Mouse (Mus musculus) gastrocnemius, adult 2 months (tissue): ENCODE results near the gene Olfr547. TPM values are rescaled to one million over a fixed set of nuclear protein-coding genes. Genes with fewer than 3 reads are reported as not detected.
A peak's percentile ranks its signal among the peaks of the same experiment; 100 is the strongest.

Source experiments
- DNase-seq: peaks from one replicate; pipeline ENCODE4 v3.0.0; 2022
- H3K27ac ChIP-seq: fragments of 200-600 bp; 2 replicates; pipeline ENCODE4 v1.8.1; 2022; ENCODE audit warnings: mild to moderate bottlenecking
- H3K4me3 ChIP-seq: fragments of 200-600 bp; 2 replicates; pipeline ENCODE4 v1.8.1; 2022; ENCODE audit warnings: mild to moderate bottlenecking, moderate library complexity
- CTCF ChIP-seq: fragments of 200-600 bp; IDR thresholded peaks from 2 replicates; pipeline ENCODE4 v1.8.1; 2022; ENCODE audit warnings: antibody characterized with exemption, mild to moderate bottlenecking, moderate library complexity
- intact Hi-C: fragments of 180-260 bp; cut with DNase I; formaldehyde crosslinking; loops from one replicate; pipeline ENCODE4 v1.15.1; 2025
- total RNA-seq, 2 experiments: library from RNA; stranded (reverse); gene quantifications; 2 replicates each; pipeline ENCODE4 v1.2.3; 2021

The Olfr547 gene
- total RNA-seq, 2 experiments from 2014 or later, result not detected

DNA sequence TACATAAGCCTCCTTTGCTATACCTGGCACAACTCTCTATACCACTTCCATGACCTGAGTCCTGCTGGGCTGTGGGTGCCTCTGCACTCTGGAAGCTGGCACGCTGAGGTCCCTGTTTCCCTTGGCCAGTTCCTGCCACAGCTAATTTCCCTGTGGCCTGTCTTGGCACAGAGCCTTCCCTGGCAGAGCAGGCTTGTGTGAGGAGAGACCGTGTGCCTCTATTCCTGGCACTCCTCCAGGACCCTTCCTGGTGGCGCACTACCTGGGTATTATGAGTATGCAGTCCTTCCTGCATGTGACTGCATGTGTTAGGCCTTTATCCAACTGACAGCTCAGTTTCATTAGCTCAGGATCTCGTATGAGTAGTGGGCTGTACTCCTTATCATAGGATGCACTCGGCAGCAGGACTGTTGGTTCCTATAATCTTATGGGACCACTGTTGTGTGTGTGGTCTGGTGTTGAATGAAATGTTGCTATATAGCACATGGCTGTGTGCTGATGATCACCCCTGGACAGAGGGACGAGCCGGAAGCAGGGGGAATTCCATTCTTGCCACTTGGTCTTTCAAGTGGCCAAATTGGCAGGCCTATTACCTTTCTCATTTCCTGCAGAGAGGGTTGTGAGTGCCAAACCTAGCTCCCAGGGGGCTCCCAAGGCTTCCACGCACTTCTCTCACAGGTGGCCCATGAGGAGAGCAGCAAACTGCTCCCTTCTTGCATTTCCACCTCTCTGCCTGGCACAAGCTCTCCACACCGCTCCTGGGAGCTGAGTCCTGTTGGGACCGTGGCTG lies 18.1 kb upstream of the Olfr547 start:
- TF ChIP-seq CTCF, result no peak
- Histone ChIP-seq H3K4me3 (no peak overlapping the region), H3K27ac (no peak overlapping the region)
- DNase-seq, result no peak
- intact Hi-C loops, result no loop called here

- DNase-seq, result no peak
- intact Hi-C loops, result no loop called here
- no peak overlapping the region for H3K4me3 ChIP-seq
- no peak overlapping the region for H3K27ac ChIP-seq
- no peak for TF ChIP-seq CTCF
Measured at GRCm38 (mm10) chr7:102517051-102517335, 17.6 kb upstream of the Olfr547 start.

GRCm38 (mm10) chr7:102529052-102529451 lies 5.5 kb upstream of the Olfr547 start:
- no peak for TF ChIP-seq CTCF
- H3K27ac ChIP-seq, result no peak overlapping the region
- no peak for DNase-seq
- intact Hi-C loops, result no loop called here
- no peak overlapping the region for H3K4me3 ChIP-seq

GRCm38 (mm10) chr7:102540596-102540995 lies 6.0 kb downstream of the Olfr547 start, which contains the start of gene Olfr548-ps1:
Gene Olfr548-ps1, plus strand, starts transcription at chr7:102540896.
- Histone ChIP-seq H3K27ac (no peak within 1 kb of the TSS), H3K4me3 (no peak within 1 kb of the TSS)
- intact Hi-C loops, result no loop called here
- DNase-seq, result no peak
- no peak for TF ChIP-seq CTCF

DNA sequence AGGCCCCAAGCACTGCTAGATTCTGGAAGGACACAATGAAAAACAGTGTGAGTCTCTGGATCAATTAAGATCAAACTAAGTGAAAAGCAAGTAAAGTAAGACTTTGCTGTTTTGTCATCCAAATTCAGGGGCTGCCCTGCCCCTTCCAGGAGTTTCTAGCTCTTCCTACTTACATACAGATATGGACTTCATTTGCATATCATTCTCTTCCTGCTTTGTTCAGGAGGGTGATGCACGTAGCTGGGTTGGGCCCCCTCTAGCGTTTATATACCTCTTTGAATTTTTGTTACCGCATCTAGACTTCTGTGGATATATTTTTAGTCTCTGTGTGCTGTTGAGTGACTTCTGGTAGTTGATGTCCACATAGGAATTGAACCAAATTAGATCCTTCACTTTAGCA lies 6.7 kb downstream of the Olfr547 start:
- TF ChIP-seq CTCF, result no peak
- DNase-seq, result no peak
- H3K4me3 ChIP-seq, result no peak overlapping the region
- intact Hi-C loops, result no loop called here
- no peak overlapping the region for H3K27ac ChIP-seq

DNA sequence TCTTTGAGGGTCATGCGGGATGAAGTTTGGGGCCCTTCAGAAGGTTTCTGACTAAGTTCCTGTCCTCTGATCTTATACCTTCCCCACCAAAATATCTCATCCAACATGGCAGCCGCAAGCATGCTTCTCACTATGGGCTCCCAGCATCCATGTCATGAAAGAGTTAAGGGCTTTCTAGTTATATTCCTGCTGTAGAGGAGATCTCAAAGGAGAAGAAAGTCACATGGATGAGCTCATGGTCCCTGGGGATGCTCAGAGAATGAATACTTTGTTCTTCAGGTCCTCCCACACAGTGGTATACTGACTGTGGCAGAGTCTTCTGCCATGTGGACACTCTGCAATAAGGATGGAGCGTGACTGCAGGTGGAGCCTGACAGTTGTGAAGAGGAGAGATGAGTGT lies 15.0 kb downstream of the Olfr547 start, which contains the start of gene Olfr549:
Gene Olfr549, plus strand, starts transcription at position 301 of the 400 bp plus-strand sequence.
- intact Hi-C loops, result no loop called here
- no peak for DNase-seq
- TF ChIP-seq CTCF, result no peak
- Histone ChIP-seq H3K27ac (no peak within 1 kb of the TSS), H3K4me3 (no peak within 1 kb of the TSS)

DNA sequence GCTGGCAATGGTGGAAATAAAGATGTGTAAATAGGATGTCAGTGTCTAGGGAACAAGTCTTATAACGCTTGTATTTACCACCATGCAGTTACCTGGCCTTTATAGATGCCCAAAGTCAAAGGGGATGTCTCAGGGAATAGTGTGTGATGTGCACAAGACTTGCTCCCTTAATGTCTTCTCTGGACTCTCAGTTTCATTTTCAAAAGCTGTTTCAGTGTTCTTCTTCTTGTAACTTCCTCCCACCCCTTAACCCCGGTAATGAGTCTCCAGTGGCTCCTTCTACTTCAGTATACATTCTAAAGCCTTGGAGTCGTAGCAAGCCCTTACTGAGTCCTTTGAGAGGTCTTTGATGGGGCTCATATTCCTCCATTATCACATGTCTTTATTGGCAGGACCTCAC lies 18.7 kb downstream of the Olfr547 start:
- Histone ChIP-seq H3K4me3 (no peak overlapping the region), H3K27ac (no peak overlapping the region)
- intact Hi-C loops, result no loop called here
- TF ChIP-seq CTCF, result no peak
- DNase-seq, result no peak

- no peak for TF ChIP-seq CTCF
- Histone ChIP-seq H3K4me3 (peak within 1 kb of the TSS; percentile 82), H3K27ac (peak within 1 kb of the TSS; percentile 84)
- peak; percentile 91 for DNase-seq
- intact Hi-C loops, result loop anchor here (5.0 kb wide), 1 partner anchor 53 kb away; no protein-coding TSS in a partner anchor
Measured at GRCm38 (mm10) chr7:102564999-102565997, 30.7 kb downstream of the Olfr547 start, which contains the start of gene Trim21. Gene Trim21, minus strand, starts transcription at chr7:102565486.

GRCm38 (mm10) chr7:102566219-102566618 lies 31.7 kb downstream of the Olfr547 start:
- no peak overlapping the region for H3K4me3 ChIP-seq
- no peak overlapping the region for H3K27ac ChIP-seq
- intact Hi-C loops, result loop anchor here (5.0 kb wide), 1 partner anchor 54 kb away; no protein-coding TSS in a partner anchor
- DNase-seq, result no peak
- TF ChIP-seq CTCF, result no peak

DNA sequence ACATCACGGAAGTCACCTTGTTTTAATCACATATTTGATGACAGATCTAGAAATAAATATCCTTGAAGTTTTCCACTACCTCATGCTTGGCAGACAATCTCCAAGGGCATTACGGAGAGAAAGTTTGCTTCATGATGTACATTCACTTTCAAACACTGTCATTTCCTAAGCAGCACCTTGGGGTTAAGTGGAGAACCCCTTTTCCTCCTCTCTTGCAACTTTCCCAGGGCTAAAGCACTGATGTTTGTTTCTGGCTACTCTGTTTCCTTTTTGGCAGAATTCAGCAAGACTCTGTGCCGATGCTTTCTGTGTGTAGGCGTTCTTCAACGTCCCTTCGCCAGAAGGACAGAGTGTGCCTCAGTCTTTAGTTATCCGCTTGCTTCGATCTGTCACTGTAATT lies 36.6 kb downstream of the Olfr547 start, which contains the start of gene Olfr550:
Gene Olfr550, plus strand, starts transcription at position 301 of the 400 bp plus-strand sequence.
- no peak for DNase-seq
- Histone ChIP-seq H3K27ac (no peak within 1 kb of the TSS), H3K4me3 (no peak within 1 kb of the TSS)
- intact Hi-C loops, result no loop called here
- TF ChIP-seq CTCF, result no peak

- Histone ChIP-seq H3K27ac (no peak overlapping the region), H3K4me3 (no peak overlapping the region)
- intact Hi-C loops, result no loop called here
- TF ChIP-seq CTCF, result no peak
- DNase-seq, result no peak
Measured at GRCm38 (mm10) chr7:102573174-102573830, 38.8 kb downstream of the Olfr547 start.

DNA sequence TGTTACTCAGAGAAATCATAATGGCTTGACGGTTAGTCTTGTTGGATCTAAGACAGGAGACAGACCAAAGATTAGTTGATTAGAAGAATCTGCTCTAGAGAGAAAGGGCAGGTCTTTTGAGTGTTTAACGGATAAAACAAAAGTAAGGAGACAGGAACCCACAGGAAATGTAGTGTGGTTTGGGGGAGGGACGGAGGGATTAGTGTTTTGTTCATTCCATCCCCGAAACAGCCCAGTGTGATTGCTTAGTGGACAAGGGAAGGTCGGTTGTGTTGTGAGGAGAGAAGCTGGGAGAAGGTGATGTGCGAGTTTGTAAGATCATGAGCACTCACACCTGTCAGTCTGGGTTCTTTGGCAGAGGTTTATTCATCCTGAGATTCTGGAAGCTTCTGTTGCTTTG lies 41.4 kb downstream of the Olfr547 start:
- TF ChIP-seq CTCF, result no peak
- no peak overlapping the region for H3K4me3 ChIP-seq
- no peak for DNase-seq
- intact Hi-C loops, result no loop called here
- no peak overlapping the region for H3K27ac ChIP-seq

Other genes starting within 250 kb of the Olfr547 start
- gene Rrm1, start 93.1 kb upstream of the Olfr547 start, total RNA-seq, result 10 to 100 TPM; 15.3 to 21.8 TPM
- not detected for gene Olfr543, start 53.1 kb upstream of the Olfr547 start, total RNA-seq
- gene Olfr544, start 46.4 kb upstream of the Olfr547 start, total RNA-seq, result not detected
- gene Olfr545, start 35.2 kb upstream of the Olfr547 start, total RNA-seq, result not detected
- not detected for gene Olfr548-ps1, start 6.1 kb downstream of the Olfr547 start, total RNA-seq
- not detected for gene Olfr549, start 15.1 kb downstream of the Olfr547 start, total RNA-seq
- 1 to 10 TPM; 2.4 to 3.4 TPM for gene Trim21, start 30.7 kb downstream of the Olfr547 start, total RNA-seq
- under 1 TPM in 1 of 2 experiments, not detected in 1; 0.17 TPM for gene Olfr550, start 36.7 kb downstream of the Olfr547 start, total RNA-seq
- gene Olfr551, start 57.1 kb downstream of the Olfr547 start, total RNA-seq, result not detected
- under 1 TPM; 0.06 to 0.20 TPM for gene Olfr552, start 63.0 kb downstream of the Olfr547 start, total RNA-seq
- not detected for gene Olfr553, start 83.5 kb downstream of the Olfr547 start, total RNA-seq
- gene Olfr554, start 103.7 kb downstream of the Olfr547 start, total RNA-seq, result not detected
- gene Olfr555, start 124.1 kb downstream of the Olfr547 start, total RNA-seq, result not detected
- gene Olfr556, start 130.2 kb downstream of the Olfr547 start, total RNA-seq, result not detected
- 1 to 10 TPM; 4.0 to 4.8 TPM for gene Trim68, start 152.6 kb downstream of the Olfr547 start, total RNA-seq
- gene Olfr557, start 161.2 kb downstream of the Olfr547 start, total RNA-seq, result not detected
- gene Olfr558, start 167.5 kb downstream of the Olfr547 start, total RNA-seq, result 1 to 10 TPM; 1.4 to 1.5 TPM
- not detected for gene Olfr33, start 184.3 kb downstream of the Olfr547 start, total RNA-seq
- not detected for gene Olfr559, start 192.7 kb downstream of the Olfr547 start, total RNA-seq
- gene Olfr560, start 224.6 kb downstream of the Olfr547 start, total RNA-seq, result not detected
- under 1 TPM; 0.33 to 0.61 TPM for gene Olfr78, start 224.7 kb downstream of the Olfr547 start, total RNA-seq
- gene Olfr561, start 236.5 kb downstream of the Olfr547 start, total RNA-seq, result not detected